Mouse (Mus musculus) kidney, embryonic 14.5 days (tissue): Measurements from ENCODE around the gene Gm14326. TPM values are rescaled to one million over a fixed set of nuclear protein-coding genes. Genes with fewer than 3 reads are reported as not detected.
"Not testable (repeated sequence)": the region's sequence is repeated elsewhere in the genome, so short reads cannot be mapped to it uniquely, and the experiment has no call there.

Source experiments
- ATAC-seq: fragments of 200-750 bp; cut with Nextera tagmentation; 2 replicates; pipeline ENCODE4 v1.8.0; 2017; ENCODE audit warnings: moderate number of reproducible peaks, mild to moderate bottlenecking, moderate TSS enrichment, moderate library complexity; ENCODE audit not compliant: low FRiP score, low TSS enrichment
- H3K27ac ChIP-seq: fragments of 300-500 bp; sonication (generic); 2 replicates; pipeline ENCODE4 v1.5.1; 2014; ENCODE audit warnings: low read depth, mild to moderate bottlenecking, low read length, moderate library complexity, mixed read lengths
- H3K27me3 ChIP-seq: fragments of 300-500 bp; sonication (generic); 2 replicates; pipeline ENCODE4 v1.6.1; 2014; ENCODE audit warnings: mild to moderate bottlenecking, low read length; ENCODE audit not compliant: control insufficient read depth, insufficient read depth
- H3K36me3 ChIP-seq: fragments of 300-500 bp; sonication (generic); 2 replicates; pipeline ENCODE4 v1.6.1; 2014; ENCODE audit warnings: low read length, mixed read lengths; ENCODE audit not compliant: control insufficient read depth, insufficient read depth
- H3K4me1 ChIP-seq: fragments of 300-500 bp; sonication (generic); 2 replicates; pipeline ENCODE4 v1.6.1; 2014; ENCODE audit warnings: low read length, mixed read lengths; ENCODE audit not compliant: control insufficient read depth, insufficient read depth
- H3K4me2 ChIP-seq: fragments of 300-500 bp; sonication (generic); replicated peaks from 2 replicates; pipeline ENCODE4 v1.6.1; 2014; ENCODE audit warnings: low read depth, mild to moderate bottlenecking, low read length
- H3K4me3 ChIP-seq: fragments of 300-500 bp; sonication (generic); 2 replicates; pipeline ENCODE4 v1.5.1; 2014; ENCODE audit warnings: mild to moderate bottlenecking, low read length
- H3K9ac ChIP-seq: fragments of 300-500 bp; sonication (generic); 2 replicates; pipeline ENCODE4 v1.6.1; 2014; ENCODE audit warnings: low read depth, mild to moderate bottlenecking, low read length, moderate library complexity
- H3K9me3 ChIP-seq: fragments of 300-500 bp; sonication (generic); 2 replicates; pipeline ENCODE4 v1.6.1; 2016; ENCODE audit warnings: low read length; ENCODE audit not compliant: control insufficient read depth
- WGBS: fragments of 180-500 bp; shearing (Covaris S2); extraction: QIAGEN DNeasy Blood & Tissue Kit; methylation state at CpG from one replicate; pipeline ENCODE4 v1.1.7; 2014; 5-methylcytosine and 5-hydroxymethylcytosine counted together
- polyA plus RNA-seq: library from polyadenylated mRNA; unstranded; fragments of >200 nt; fragmentation: Nextera tagmentation; extraction: Ambion mirVana; gene quantifications from 2 replicates; pipeline ENCODE4 v1.2.1, GENCODE M21; 2014

Gene Gm14326
- 16.1 and 20.5 TPM in 2 replicates for polyA plus RNA-seq

DNA sequence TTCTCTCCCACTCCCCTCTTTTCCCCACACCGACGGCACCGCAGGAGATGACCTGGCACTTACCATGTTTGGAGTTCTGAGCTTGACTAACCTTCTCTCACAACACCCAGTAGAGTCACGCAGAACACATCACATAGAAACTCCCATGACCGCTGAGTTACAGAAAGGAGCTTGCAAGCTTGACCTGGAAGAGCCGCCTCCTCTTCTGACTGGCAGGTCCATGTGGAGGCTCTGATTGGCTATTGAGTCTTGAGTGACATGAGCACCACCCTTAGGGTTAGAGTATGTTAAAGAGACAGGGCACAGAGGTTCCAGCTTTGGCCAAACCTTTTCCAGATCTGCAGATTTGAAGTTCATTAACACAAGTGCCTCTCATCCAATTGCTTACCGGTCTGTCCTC, at the start of gene Gm14326:
Gene Gm14326, minus strand, starts transcription at position 153 of the 400 bp plus-strand sequence.
- WGBS: 0% methylated on average over 4 of the region's 7 CpGs
- peak within 1 kb of the TSS; percentile 33; the same call in 1 of the 2 replicates for H3K4me3 ChIP-seq

DNA sequence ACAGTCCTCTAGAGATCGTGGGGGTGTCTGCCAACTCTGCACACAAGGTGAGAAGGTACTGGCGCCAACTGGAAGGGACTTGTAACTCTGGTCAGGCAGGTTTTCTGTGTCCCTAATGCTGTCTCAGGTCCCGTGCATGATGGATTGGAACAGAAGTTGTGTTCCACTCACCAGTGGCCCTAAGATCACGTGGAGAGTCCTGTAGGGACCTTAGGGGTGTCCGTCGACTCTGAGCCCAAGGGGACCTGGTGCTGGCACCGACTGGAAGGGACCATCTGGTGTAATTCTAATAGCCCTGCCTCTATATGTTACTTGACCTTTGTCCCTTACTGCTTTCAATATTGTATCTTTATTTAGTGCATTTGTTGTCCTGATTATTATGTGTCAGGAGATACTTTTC, 17.7 kb upstream of the Gm14326 start:
- not testable (repeated sequence) for H3K36me3 ChIP-seq, H3K4me2 ChIP-seq, H3K27ac ChIP-seq, H3K9ac ChIP-seq, H3K9me3 ChIP-seq, H3K27me3 ChIP-seq, ATAC-seq, H3K4me3 ChIP-seq, H3K4me1 ChIP-seq
- 78% methylated on average over 6 of the region's 7 CpGs for WGBS

More for the DNA sequence above, at the start of gene Gm14326:
- not testable (repeated sequence) for H3K27ac ChIP-seq, H3K4me1 ChIP-seq, H3K36me3 ChIP-seq, H3K9ac ChIP-seq, ATAC-seq, H3K9me3 ChIP-seq, H3K27me3 ChIP-seq
- H3K4me2 ChIP-seq: peak within 1 kb of the TSS; percentile 19; the same call in 1 of the 2 replicates

DNA sequence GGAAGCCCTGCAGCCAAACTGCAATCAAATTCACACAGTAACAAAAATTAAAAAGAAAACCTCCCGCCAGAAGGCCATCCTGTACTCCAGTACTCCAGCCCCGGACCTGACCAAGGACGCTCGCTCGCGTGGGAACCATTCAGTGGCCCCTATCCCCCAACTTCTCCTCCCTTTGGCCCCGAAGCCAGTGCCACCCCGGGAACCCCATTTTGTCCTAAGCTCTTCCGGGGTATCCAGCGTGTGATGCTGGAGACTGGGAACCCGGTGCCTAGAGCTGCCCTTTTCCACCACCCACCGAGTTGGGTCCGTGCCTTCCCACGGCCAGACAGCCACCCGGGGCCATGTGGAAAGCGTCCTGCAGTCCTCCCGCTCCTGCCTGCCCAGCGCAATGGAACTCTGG, 363 bp downstream of the Gm14326 start:
- H3K9ac ChIP-seq, H3K4me1 ChIP-seq, H3K27ac ChIP-seq, H3K27me3 ChIP-seq, H3K36me3 ChIP-seq, H3K9me3 ChIP-seq, ATAC-seq: not testable (repeated sequence)
- H3K4me3 ChIP-seq: peak overlapping the region; percentile 33; the same call in 1 of the 2 replicates
- H3K4me2 ChIP-seq: peak overlapping the region; percentile 19; the same call in 1 of the 2 replicates
- 2% methylated on average over 14 of the region's 18 CpGs for WGBS

DNA sequence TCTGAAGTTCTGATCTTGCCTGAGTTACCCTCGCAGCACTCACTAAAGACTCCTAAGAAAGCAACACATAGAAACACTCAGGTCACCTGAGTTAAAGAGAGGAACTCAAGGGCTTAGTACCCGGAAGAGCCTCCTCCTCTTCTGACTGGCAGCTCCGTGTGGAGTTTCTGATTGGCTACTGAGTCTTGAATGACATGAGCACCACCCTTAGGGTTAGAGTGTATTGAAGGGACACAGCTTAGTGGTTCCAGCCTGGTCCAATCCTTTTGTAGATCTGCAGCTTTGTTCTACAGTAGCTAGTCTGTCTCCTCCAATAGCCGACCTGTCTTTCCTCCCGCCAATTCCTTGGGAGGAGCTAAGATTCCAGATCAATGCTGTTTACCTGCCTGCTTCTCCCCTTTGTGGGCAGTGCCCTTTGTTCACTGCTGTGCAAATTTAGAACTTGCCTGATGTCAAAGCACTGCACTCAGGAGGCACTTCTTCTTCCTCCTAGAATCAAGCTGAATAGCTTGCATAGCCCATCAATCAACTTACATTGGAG, 31.5 kb downstream of the Gm14326 start, which contains the start of gene Zfp972:
Gene Zfp972, minus strand, starts transcription at position 51 of the 541 bp plus-strand sequence.
- H3K4me3 ChIP-seq, H3K36me3 ChIP-seq, H3K4me2 ChIP-seq, ATAC-seq, H3K9me3 ChIP-seq, H3K27ac ChIP-seq, H3K9ac ChIP-seq, H3K27me3 ChIP-seq, H3K4me1 ChIP-seq: not testable (repeated sequence)
- WGBS: 64% methylated on average over 3 of the region's 5 CpGs

DNA sequence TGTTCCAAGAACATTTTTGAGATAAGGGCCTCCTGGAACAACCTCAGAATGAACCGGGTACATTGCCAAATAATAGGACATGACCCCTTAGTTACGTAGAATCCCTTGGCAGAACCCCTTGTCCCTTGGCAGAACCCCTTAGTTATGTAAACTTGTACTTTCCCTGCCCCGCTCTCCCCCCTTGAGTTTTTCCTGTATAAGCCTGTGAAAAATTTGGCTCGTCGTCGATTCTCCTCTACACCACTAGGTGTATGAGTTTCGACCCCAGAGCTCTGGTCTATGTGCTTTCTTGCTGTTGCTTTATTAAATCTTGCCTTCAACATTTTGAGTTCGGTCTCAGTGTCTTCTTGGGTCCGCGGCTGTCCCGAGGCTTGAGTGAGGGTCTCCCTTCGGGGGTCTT, 53.8 kb downstream of the Gm14326 start:
- no CpG with 5 or more reads among the region's 12 CpGs for WGBS
- not testable (repeated sequence) for H3K4me2 ChIP-seq, ATAC-seq

DNA sequence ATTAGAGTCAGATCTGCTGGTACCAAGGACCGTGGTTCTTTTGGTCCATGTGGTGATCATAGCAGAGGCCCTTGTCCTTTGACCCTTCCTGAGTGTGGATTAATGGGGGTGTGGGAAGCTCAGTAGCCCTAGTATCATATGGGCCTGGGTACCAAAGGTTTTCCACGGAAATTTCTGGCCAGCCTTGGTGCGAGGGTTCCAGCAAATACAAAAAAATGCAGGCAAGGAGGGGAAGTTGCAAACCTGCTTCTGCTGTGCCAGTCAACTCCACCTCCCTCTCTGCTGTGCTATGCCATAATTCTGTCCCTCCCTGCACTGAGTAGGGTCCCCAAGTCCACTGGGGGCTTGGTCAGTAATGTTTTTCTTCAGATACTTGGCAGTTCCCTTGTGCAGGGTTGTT, 58.9 kb downstream of the Gm14326 start:
- not testable (repeated sequence) for ATAC-seq, H3K9ac ChIP-seq
- 95% methylated on average over 2 of the region's 3 CpGs for WGBS

More for the DNA sequence above, 53.8 kb downstream of the Gm14326 start:
- H3K36me3 ChIP-seq, H3K9ac ChIP-seq, H3K4me3 ChIP-seq, H3K27ac ChIP-seq, H3K27me3 ChIP-seq, H3K4me1 ChIP-seq, H3K9me3 ChIP-seq: not testable (repeated sequence)

DNA sequence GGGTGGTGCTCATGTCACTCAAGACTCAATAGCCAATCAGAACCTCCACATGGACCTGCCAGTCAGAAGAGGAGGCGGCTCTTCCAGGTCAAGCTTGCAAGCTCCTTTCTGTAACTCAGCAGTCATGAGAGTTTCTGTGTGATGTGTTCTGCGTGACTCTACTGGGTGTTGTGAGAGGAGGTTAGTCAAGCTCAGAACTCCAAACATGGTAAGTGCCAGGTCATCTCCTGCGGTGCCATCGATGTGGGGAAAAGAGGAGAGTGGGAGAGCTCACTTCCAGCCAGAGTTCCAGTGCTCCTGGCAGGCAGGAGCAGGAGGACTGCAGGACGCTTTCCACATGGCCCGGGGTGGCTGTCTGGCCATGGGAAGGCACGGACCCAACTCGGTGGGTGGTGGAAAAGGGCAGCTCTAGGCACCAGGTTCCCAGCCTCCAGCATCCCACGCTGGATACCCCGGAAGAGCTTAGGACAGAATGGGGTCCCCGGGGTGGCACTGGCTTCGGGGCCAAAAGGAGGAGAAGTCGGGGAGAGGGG, 60.0 kb downstream of the Gm14326 start, which contains the start of gene Gm14327:
Gene Gm14327, plus strand, starts transcription at position 51 of the 533 bp plus-strand sequence.
- ATAC-seq: not testable (repeated sequence)

More for the DNA sequence above, 58.9 kb downstream of the Gm14326 start:
- H3K4me2 ChIP-seq, H3K4me3 ChIP-seq, H3K9me3 ChIP-seq, H3K4me1 ChIP-seq, H3K36me3 ChIP-seq, H3K27me3 ChIP-seq, H3K27ac ChIP-seq: not testable (repeated sequence)

DNA sequence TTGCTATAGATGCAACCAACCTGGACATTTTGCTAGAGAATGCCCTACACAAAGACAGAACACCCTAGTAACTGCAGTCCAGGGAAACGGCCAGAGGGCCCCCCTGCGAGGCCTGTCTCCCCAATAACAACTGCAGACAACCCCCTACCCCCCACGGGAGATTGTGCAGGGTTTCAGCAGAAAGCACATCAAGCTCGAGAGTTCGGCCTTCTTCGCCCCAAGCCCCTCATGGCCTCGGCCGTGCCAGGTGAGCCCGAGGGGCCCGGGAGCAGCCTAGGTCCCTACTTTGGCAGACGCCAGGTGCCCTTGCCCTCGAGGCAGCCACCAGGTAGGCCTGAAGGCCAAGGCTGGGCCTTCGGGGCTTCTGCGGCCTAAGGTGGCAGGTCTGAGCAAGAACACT, 69.4 kb downstream of the Gm14326 start:
- not testable (repeated sequence) for H3K36me3 ChIP-seq, H3K9me3 ChIP-seq, ATAC-seq, H3K4me1 ChIP-seq, H3K27me3 ChIP-seq, H3K27ac ChIP-seq, H3K9ac ChIP-seq, H3K4me3 ChIP-seq, H3K4me2 ChIP-seq
- WGBS: 91% methylated on average over 12 of the region's 14 CpGs

More for the DNA sequence above, 60.0 kb downstream of the Gm14326 start, which contains the start of gene Gm14327:
- H3K36me3 ChIP-seq, H3K9me3 ChIP-seq, H3K4me2 ChIP-seq, H3K4me1 ChIP-seq, H3K27me3 ChIP-seq, H3K4me3 ChIP-seq, H3K9ac ChIP-seq, H3K27ac ChIP-seq: not testable (repeated sequence)
- WGBS: 69% methylated on average over 7 of the region's 13 CpGs
